Mouse (Mus musculus) Muller cell, postnatal 12 days (primary cell): Measurements from ENCODE around the gene Cpne5.
A peak's percentile ranks its signal among the peaks of the same experiment; 100 is the strongest.
"Not testable (repeated sequence)": the region's sequence is repeated elsewhere in the genome, so short reads cannot be mapped to it uniquely, and the experiment has no call there.

ENCODE experiments used
- DNase-seq: peaks from one replicate; pipeline ENCODE4 v3.0.0-alpha.2; 2015; ENCODE audit errors: inconsistent ontology term

Gene Cpne5

GRCm38 (mm10) chr17:29237772-29238420 lies at the start of gene Cpne5:
Gene Cpne5 (minus strand): TSS chr17:29238167.
- no peak for DNase-seq

GRCm38 (mm10) chr17:29282216-29282952 lies 44.4 kb upstream of the Cpne5 start:
- DNase-seq, result peak; percentile 63

- peak; percentile 66 for DNase-seq
Observed at GRCm38 (mm10) chr17:29281541-29281940, 43.6 kb upstream of the Cpne5 start.

- DNase-seq, result no peak
Observed at GRCm38 (mm10) chr17:29280422-29280821, 42.5 kb upstream of the Cpne5 start.

GRCm38 (mm10) chr17:29273889-29274288 lies 35.9 kb upstream of the Cpne5 start:
- DNase-seq, result no peak

- no peak for DNase-seq
Observed at GRCm38 (mm10) chr17:29273156-29273555, 35.2 kb upstream of the Cpne5 start.

GRCm38 (mm10) chr17:29270148-29270698 lies 32.3 kb upstream of the Cpne5 start:
- DNase-seq, result no peak

GRCm38 (mm10) chr17:29269349-29269706 lies 31.4 kb upstream of the Cpne5 start:
- no peak for DNase-seq

- peak; percentile 97 for DNase-seq
Observed at GRCm38 (mm10) chr17:29268682-29269348, 30.8 kb upstream of the Cpne5 start, which contains the start of gene BC004004. Gene BC004004 (plus strand): TSS chr17:29268788.

GRCm38 (mm10) chr17:29267931-29268681 lies 30.1 kb upstream of the Cpne5 start:
- DNase-seq, result peak; percentile 15

- DNase-seq, result not testable (repeated sequence)
Observed at GRCm38 (mm10) chr17:29267040-29267439, 29.1 kb upstream of the Cpne5 start.

GRCm38 (mm10) chr17:29264760-29265159 lies 26.8 kb upstream of the Cpne5 start:
- no peak for DNase-seq

GRCm38 (mm10) chr17:29263840-29264633 lies 26.1 kb upstream of the Cpne5 start, which contains the start of gene Ppil1:
Gene Ppil1 (minus strand): TSS chr17:29264186.
- DNase-seq, result peak; percentile 83

GRCm38 (mm10) chr17:29263417-29263816 lies 25.4 kb upstream of the Cpne5 start:
- peak; percentile 44 for DNase-seq

- DNase-seq, result no peak
Observed at GRCm38 (mm10) chr17:29262259-29262649, 24.3 kb upstream of the Cpne5 start.

GRCm38 (mm10) chr17:29261603-29262258 lies 23.8 kb upstream of the Cpne5 start:
- no peak for DNase-seq

GRCm38 (mm10) chr17:29260501-29260900 lies 22.5 kb upstream of the Cpne5 start:
- no peak for DNase-seq

- peak; percentile 63 for DNase-seq
Observed at GRCm38 (mm10) chr17:29259489-29259888, 21.5 kb upstream of the Cpne5 start.

- DNase-seq, result no peak
Observed at GRCm38 (mm10) chr17:29258921-29259320, 21.0 kb upstream of the Cpne5 start.

GRCm38 (mm10) chr17:29258025-29258558 lies 20.1 kb upstream of the Cpne5 start:
- no peak for DNase-seq
